Mouse (Mus musculus) midbrain, embryonic 13.5 days (tissue): Measurements from ENCODE around the gene Ndufb7. TPM values are rescaled to one million over a fixed set of nuclear protein-coding genes. Genes with fewer than 3 reads are reported as not detected.
A peak's percentile ranks its signal among the peaks of the same experiment; 100 is the strongest.
"Not testable (repeated sequence)": the region's sequence is repeated elsewhere in the genome, so short reads cannot be mapped to it uniquely, and the experiment has no call there.

Experiments
- ATAC-seq: fragments of 200-750 bp; cut with Nextera tagmentation; 2 replicates; pipeline ENCODE4 v1.8.0; 2017; ENCODE audit warnings: mild to moderate bottlenecking, moderate TSS enrichment, moderate library complexity
- H3K27ac ChIP-seq: fragments of 300-500 bp; sonication (generic); 2 replicates; pipeline ENCODE4 v1.5.1; 2015; ENCODE audit warnings: inconsistent platforms, mild to moderate bottlenecking, moderate library complexity
- H3K27me3 ChIP-seq: fragments of 300-500 bp; sonication (generic); 2 replicates; pipeline ENCODE4 v1.6.1; 2015; ENCODE audit warnings: mild to moderate bottlenecking, inconsistent platforms
- H3K36me3 ChIP-seq: fragments of 300-500 bp; sonication (generic); 2 replicates; pipeline ENCODE4 v1.6.1; 2015; ENCODE audit warnings: mild to moderate bottlenecking, inconsistent platforms
- H3K4me1 ChIP-seq: fragments of 300-500 bp; sonication (generic); replicated peaks from 2 replicates; pipeline ENCODE4 v1.6.1; 2015; ENCODE audit warnings: inconsistent platforms
- H3K4me2 ChIP-seq: fragments of 300-500 bp; sonication (generic); replicated peaks from 2 replicates; pipeline ENCODE4 v1.6.1; 2015; ENCODE audit warnings: moderate library complexity, mild to moderate bottlenecking, inconsistent platforms
- H3K4me3 ChIP-seq: fragments of 300-500 bp; sonication (generic); replicated peaks from 2 replicates; pipeline ENCODE4 v1.5.1; 2015; ENCODE audit warnings: mild to moderate bottlenecking, inconsistent platforms
- H3K9ac ChIP-seq: fragments of 300-500 bp; sonication (generic); replicated peaks from 2 replicates; pipeline ENCODE4 v1.6.1; 2015; ENCODE audit warnings: mild to moderate bottlenecking, inconsistent platforms
- H3K9me3 ChIP-seq: fragments of 300-500 bp; sonication (generic); 2 replicates; pipeline ENCODE4 v1.6.1; 2016; ENCODE audit warnings: mild to moderate bottlenecking, inconsistent platforms
- WGBS: fragments of 180-500 bp; shearing (Covaris S2); methylation state at CpG from one replicate; pipeline ENCODE4 v1.1.7; 2015; 5-methylcytosine and 5-hydroxymethylcytosine counted together
- polyA plus RNA-seq: library from polyadenylated mRNA; unstranded; fragments of >200 nt; fragmentation: Nextera tagmentation; extraction: Ambion mirVana; gene quantifications from 2 replicates; pipeline ENCODE4 v1.2.1, GENCODE M21; 2015

Ndufb7 gene
- polyA plus RNA-seq, 1 experiment from 2014 or later = 382 TPM

- peaks cover 52% of the 10 kb centered on the region for H3K36me3 ChIP-seq
- 87% methylated on average over 4 of the region's 4 CpGs for WGBS
These were observed 2.7 kb downstream of the Ndufb7 start for GRCm38 (mm10) chr8:83569165-83569564.

DNA sequence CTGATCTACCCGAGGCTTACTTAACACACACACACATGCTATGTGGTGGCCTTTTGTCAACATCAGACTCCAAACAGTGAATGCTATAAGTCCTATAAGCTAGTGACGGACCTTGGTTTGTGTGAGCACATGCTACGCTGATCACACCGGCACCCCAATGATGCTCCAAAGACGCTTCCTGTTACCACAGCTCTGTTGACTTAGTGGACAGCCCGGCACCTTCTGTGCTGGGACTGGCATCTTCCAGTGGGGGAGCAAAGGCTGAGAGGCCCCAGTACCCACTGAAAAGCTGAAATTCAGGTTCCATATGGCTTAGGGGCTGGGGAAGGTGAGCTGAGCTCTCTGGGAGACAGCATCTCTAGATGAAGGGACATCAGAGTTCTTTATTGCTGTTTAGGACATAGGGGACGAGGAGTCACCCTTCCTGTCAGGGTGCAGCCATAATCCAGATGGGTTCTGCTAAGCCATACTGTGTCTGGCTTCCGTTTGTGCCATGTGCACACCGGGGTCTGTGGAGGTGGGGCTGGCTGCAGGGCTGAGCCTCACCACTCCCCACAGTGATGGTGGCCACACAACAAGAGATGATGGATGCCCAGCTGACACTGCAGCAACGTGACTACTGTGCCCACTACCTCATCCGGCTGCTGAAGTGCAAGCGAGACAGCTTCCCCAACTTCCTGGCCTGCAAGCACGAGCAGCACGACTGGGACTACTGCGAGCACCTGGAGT, 4.0 kb downstream of the Ndufb7 start:
- peaks cover 56% of the 10 kb centered on the region for H3K36me3 ChIP-seq
- WGBS = 93% methylated on average over 13 of the region's 15 CpGs

More at GRCm38 (mm10) chr8:83569165-83569564, 2.7 kb downstream of the Ndufb7 start:
- H3K9ac ChIP-seq = no peak overlapping the region
- no peaks in the 10 kb centered on the region for H3K27me3 ChIP-seq
- H3K4me1 ChIP-seq = peaks cover 27% of the 10 kb centered on the region
- no peak for ATAC-seq
- H3K9me3 ChIP-seq = no peaks in the 10 kb centered on the region
- H3K4me2 ChIP-seq = no peak overlapping the region
- H3K27ac ChIP-seq = no peak overlapping the region
- no peak overlapping the region for H3K4me3 ChIP-seq

GRCm38 (mm10) chr8:83571001-83571340, 4.5 kb downstream of the Ndufb7 start:
- not testable (repeated sequence) for H3K27ac ChIP-seq, H3K4me2 ChIP-seq, H3K9me3 ChIP-seq, H3K9ac ChIP-seq, H3K27me3 ChIP-seq, ATAC-seq, H3K4me3 ChIP-seq
- Histone ChIP-seq H3K4me1 (peaks cover 40% of the 10 kb centered on the region), H3K36me3 (peaks cover 61% of the 10 kb centered on the region)
- WGBS = 93% methylated on average over 4 of the region's 7 CpGs

More for the DNA sequence above, 4.0 kb downstream of the Ndufb7 start:
- Histone ChIP-seq H3K9ac (no peak overlapping the region), H3K4me1 (peaks cover 35% of the 10 kb centered on the region), H3K27me3 (no peaks in the 10 kb centered on the region), H3K4me3 (no peak overlapping the region), H3K9me3 (no peaks in the 10 kb centered on the region), H3K4me2 (no peak overlapping the region), H3K27ac (no peak overlapping the region)
- no peak for ATAC-seq

GRCm38 (mm10) chr8:83571791-83572190, 5.3 kb downstream of the Ndufb7 start:
- peaks cover 62% of the 10 kb centered on the region for H3K36me3 ChIP-seq
- H3K4me2 ChIP-seq = no peak overlapping the region
- no peak for ATAC-seq
- H3K27ac ChIP-seq = no peak overlapping the region
- H3K9ac ChIP-seq = no peak overlapping the region
- 97% methylated on average over 10 of the region's 10 CpGs for WGBS
- no peaks in the 10 kb centered on the region for H3K27me3 ChIP-seq
- no peak overlapping the region for H3K4me3 ChIP-seq
- H3K9me3 ChIP-seq = no peaks in the 10 kb centered on the region
- peaks cover 49% of the 10 kb centered on the region for H3K4me1 ChIP-seq

DNA sequence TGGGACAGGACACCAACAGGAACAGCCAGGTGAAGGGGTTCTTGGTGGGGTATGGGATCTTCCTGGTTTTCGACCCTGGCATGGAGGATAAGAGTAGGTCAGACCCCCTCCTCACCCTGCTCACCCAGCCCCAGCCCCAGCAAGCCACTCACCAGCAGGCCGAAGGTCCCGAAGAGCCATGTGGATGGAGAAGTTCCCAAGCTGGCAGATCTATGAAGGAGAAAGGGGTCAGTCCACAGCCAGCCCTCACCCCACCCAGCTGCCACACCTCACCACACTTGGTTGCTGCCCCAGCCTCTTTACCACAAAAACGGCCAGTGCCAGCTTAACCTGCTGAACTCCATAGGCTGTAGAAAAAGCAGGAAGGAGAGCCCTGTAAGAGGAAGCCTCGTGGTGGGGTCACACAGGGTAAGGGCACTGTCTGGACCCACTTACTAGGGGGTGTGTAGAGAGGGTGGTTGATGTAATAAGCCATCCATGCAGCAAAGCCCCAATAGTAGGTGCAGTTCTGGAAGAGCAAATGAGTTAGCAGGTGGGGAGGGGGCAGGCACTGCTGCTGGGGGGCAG, 5.9 kb downstream of the Ndufb7 start:
- Histone ChIP-seq H3K27me3 (no peaks in the 10 kb centered on the region), H3K27ac (no peak overlapping the region), H3K36me3 (peaks cover 62% of the 10 kb centered on the region), H3K4me3 (no peak overlapping the region), H3K9me3 (no peaks in the 10 kb centered on the region), H3K4me2 (no peak overlapping the region), H3K9ac (no peak overlapping the region), H3K4me1 (peaks cover 51% of the 10 kb centered on the region)
- ATAC-seq = no peak
- 93% methylated on average over 5 of the region's 5 CpGs for WGBS

DNA sequence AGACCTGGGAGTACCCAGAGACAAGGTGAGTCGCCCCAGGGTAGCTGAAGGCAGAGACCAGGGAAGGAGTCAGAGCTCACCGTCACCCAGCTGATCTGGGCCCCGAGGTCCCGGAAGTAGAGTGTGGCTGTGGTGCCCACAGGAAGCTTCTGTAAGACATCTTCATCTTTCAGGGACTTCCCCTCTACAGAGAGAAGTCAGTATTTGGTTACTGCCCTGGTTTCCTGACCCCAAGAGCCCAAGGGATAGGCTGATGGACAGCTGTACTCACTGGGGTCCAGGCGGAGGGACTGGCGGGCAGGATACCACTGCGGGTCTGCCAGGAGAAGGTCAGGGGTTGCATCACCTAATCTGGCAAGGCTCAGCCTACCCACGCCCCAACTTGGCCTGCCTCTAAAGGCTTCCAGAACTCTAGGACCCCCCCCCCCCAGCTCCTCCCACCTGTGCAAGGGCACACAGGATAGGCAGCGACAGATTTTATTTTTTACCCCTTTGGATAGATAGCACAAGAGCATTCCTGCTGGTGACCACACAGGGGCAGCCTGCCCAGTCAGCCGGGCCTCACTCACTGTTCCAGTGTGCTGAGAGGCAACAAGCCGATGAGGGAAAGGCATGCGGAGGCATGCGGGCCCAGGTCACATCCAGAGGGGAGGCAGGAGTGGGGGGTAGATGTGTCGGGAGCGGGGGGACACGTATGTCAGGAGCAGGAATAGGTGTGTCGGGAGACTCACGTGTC, 6.8 kb downstream of the Ndufb7 start:
- no peak for ATAC-seq
- 88% methylated on average over 18 of the region's 18 CpGs for WGBS
- peaks cover 62% of the 10 kb centered on the region for H3K36me3 ChIP-seq

DNA sequence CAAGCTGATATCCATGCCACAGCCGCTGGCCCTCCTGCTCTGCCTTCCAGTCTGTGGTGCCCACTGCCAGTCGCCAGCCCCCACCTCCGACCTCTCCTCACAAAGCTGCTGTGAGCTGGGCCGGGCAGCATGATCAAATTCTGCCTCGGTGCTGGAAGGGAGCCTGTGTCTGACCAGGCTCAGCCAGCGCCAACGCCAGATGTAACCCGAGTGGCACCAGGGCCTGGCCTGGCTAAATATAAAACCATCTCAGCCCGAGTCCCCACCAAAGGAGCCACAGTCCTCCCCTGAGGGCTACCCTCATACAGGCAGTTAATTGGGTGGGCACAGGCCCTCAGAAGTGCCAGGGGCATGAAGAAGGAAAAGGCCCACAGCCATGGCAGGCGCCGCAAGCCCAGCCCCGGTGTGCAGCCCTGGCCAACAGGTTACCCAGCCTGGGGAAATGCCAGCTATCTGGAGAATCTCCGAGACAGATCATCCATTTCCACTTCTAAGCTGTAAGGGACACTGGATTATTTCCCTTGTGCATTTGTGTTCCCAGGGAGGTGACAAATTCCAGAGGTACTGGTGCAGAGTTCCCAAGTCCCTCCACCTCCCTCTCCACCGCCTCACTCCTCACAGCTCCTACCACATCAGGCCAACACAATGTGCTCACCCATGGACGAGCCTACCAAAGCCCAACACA, 8.3 kb downstream of the Ndufb7 start:
- H3K27ac ChIP-seq = no peak overlapping the region
- no peak for ATAC-seq
- no peak overlapping the region for H3K9ac ChIP-seq
- H3K9me3 ChIP-seq = no peaks in the 10 kb centered on the region
- H3K4me2 ChIP-seq = no peak overlapping the region
- peaks cover 53% of the 10 kb centered on the region for H3K36me3 ChIP-seq
- 87% methylated on average over 15 of the region's 15 CpGs for WGBS
- no peak overlapping the region for H3K4me3 ChIP-seq
- H3K4me1 ChIP-seq = peaks cover 53% of the 10 kb centered on the region
- no peaks in the 10 kb centered on the region for H3K27me3 ChIP-seq

More for the DNA sequence above, 6.8 kb downstream of the Ndufb7 start:
- no peak overlapping the region for H3K4me2 ChIP-seq
- no peak overlapping the region for H3K27ac ChIP-seq
- H3K9me3 ChIP-seq = no peaks in the 10 kb centered on the region
- H3K4me3 ChIP-seq = no peak overlapping the region
- no peaks in the 10 kb centered on the region for H3K27me3 ChIP-seq
- H3K4me1 ChIP-seq = peaks cover 49% of the 10 kb centered on the region
- H3K9ac ChIP-seq = no peak overlapping the region

GRCm38 (mm10) chr8:83575561-83576515, 9.4 kb downstream of the Ndufb7 start:
- Histone ChIP-seq H3K4me1 (peaks cover 64% of the 10 kb centered on the region), H3K36me3 (peaks cover 47% of the 10 kb centered on the region), H3K4me3 (no peak overlapping the region), H3K9me3 (no peaks in the 10 kb centered on the region), H3K27me3 (no peaks in the 10 kb centered on the region), H3K9ac (no peak overlapping the region), H3K27ac (peak overlapping the region; percentile 35; the same call in 1 of the 2 replicates), H3K4me2 (no peak overlapping the region)
- 81% methylated on average over 17 of the region's 17 CpGs for WGBS
- no peak for ATAC-seq

DNA sequence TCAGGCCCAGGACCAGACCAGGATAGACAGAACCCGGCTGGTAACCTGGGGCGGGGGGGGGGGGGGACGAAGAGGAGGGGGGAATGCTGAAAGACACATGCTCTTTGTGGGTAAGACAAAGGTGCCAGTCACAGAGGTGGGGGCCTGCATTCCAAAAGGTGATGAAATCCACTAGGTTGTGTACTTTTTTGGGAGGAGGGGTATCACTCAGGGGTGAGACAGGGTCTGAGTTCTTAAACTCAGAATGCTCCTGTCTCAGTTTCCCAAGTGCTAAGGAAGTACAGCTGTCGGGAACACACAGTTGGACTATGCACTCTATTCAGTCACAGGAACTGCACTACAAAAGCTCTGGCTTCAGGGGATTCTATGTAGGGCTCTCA, 10.0 kb downstream of the Ndufb7 start:
- Histone ChIP-seq H3K27me3 (no peaks in the 10 kb centered on the region), H3K4me3 (no peak overlapping the region), H3K4me1 (peaks cover 69% of the 10 kb centered on the region), H3K4me2 (no peak overlapping the region), H3K27ac (0 out of 2 replicates have a peak overlapping the region, but pooled peaks have one; percentile 14), H3K9ac (no peak overlapping the region), H3K36me3 (peaks cover 41% of the 10 kb centered on the region), H3K9me3 (no peaks in the 10 kb centered on the region)
- WGBS = 87% methylated on average over 3 of the region's 4 CpGs
- ATAC-seq = no peak

DNA sequence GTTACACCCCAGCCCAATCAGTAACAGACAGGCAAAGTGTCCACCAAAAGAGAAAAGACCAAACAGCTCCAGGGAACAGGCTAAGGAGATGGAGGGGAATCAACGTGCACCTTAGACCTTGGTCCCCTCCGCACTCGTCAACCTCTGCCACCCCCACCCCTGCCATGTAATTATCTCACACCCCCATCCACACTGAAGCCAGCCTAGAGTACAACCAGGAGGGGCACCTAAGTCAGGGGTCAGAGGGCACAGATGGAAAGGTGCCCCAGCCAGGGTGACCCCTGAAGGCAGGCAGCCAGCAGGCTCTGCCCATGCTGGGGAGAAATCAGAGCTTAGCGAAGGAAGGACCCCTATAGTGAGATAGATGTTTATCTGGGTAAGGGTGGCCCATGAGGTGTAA, 10.4 kb downstream of the Ndufb7 start:
- 69% methylated on average over 4 of the region's 4 CpGs for WGBS
- Histone ChIP-seq H3K9me3 (no peaks in the 10 kb centered on the region), H3K27ac (0 out of 2 replicates have a peak overlapping the region, but pooled peaks have one; percentile 4), H3K27me3 (no peaks in the 10 kb centered on the region), H3K36me3 (peaks cover 37% of the 10 kb centered on the region), H3K4me3 (no peak overlapping the region), H3K4me2 (no peak overlapping the region), H3K4me1 (peaks cover 72% of the 10 kb centered on the region), H3K9ac (no peak overlapping the region; the same call in 1 of the 2 replicates)
- ATAC-seq = no peak

DNA sequence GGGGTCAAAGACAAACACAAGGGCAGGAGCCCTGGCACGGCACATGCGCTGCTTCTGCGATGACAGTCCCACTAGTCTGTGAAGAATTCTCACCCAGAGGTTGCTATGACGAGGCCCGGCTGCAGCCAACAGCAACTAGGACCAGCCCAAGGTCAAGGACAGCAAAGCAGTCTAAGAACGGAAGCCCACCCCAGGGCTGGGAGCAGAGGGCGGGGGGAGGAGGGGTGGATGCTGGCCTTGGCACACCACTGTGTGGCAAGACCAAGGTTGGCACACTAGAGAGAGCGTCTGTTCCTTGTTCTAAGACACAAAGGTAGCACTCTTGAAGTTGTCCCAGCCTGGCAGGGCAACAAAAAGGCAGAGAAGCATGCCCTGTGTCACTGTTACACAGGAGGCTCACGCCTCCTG, 10.9 kb downstream of the Ndufb7 start:
- Histone ChIP-seq H3K4me1 (peaks cover 77% of the 10 kb centered on the region), H3K9me3 (no peaks in the 10 kb centered on the region), H3K4me3 (no peak overlapping the region), H3K27me3 (no peaks in the 10 kb centered on the region), H3K27ac (0 out of 2 replicates have a peak overlapping the region, but pooled peaks have one; percentile 4), H3K36me3 (peaks cover 32% of the 10 kb centered on the region), H3K9ac (no peak overlapping the region; the same call in 1 of the 2 replicates), H3K4me2 (no peak overlapping the region)
- WGBS = 60% methylated on average over 9 of the region's 9 CpGs
- ATAC-seq = no peak
